Mouse (Mus musculus) left cerebral cortex, adult 2 months (tissue): Measurements from ENCODE around the gene Mllt10. TPM values are rescaled to one million over a fixed set of nuclear protein-coding genes. Genes with fewer than 3 reads are reported as not detected.

ENCODE experiments used
- DNase-seq, 2 experiments: peaks; one replicate each; pipeline ENCODE4 v3.0.0; 2021 to 2022; ENCODE audit warnings: low spot score in 2 of 2, mixed read lengths in 1 of 2; ENCODE audit errors: extremely low spot score in 1 of 2
- H3K27ac ChIP-seq: fragments of 200-600 bp; 2 replicates; pipeline ENCODE4 v1.8.1; 2022
- H3K4me3 ChIP-seq: fragments of 200-600 bp; 2 replicates; pipeline ENCODE4 v1.8.1; 2022
- CTCF ChIP-seq: fragments of 200-600 bp; IDR thresholded peaks from 2 replicates; pipeline ENCODE4 v1.8.1; 2022; ENCODE audit warnings: antibody characterized with exemption, mild to moderate bottlenecking, moderate library complexity
- intact Hi-C: fragments of 180-260 bp; cut with DNase I; formaldehyde crosslinking; loops from one replicate; pipeline ENCODE4 v1.15.1; 2025
- total RNA-seq, 2 experiments: library from RNA; stranded (reverse); gene quantifications; 2 replicates each; pipeline ENCODE4 v1.2.3; 2021

Mllt10 gene
- total RNA-seq, 2 experiments from 2014 or later: 51.6 to 52.1 TPM

- H3K27ac ChIP-seq: no peak within 1 kb of the TSS
- intact Hi-C loops: loop anchor here (10.0 kb wide), 1 partner anchor 1337 kb away; the partner anchor contains the start of gene Msrb2
Measured at GRCm38 (mm10) chr2:18037491-18037890, 17.5 kb upstream of the Mllt10 start, which contains the start of gene A930004D18Rik. TSS of gene A930004D18Rik (minus strand) at chr2:18037737.

GRCm38 (mm10) chr2:18038141-18038752 is 16.8 kb upstream of the Mllt10 start:
- no peak for DNase-seq
- Histone ChIP-seq H3K4me3 (no peak overlapping the region), H3K27ac (no peak overlapping the region)
- intact Hi-C loops: loop anchor here (10.0 kb wide), 1 partner anchor 1337 kb away; the partner anchor contains the start of gene Msrb2
- TF ChIP-seq CTCF: no peak

More at GRCm38 (mm10) chr2:18037491-18037890, 17.5 kb upstream of the Mllt10 start, which contains the start of gene A930004D18Rik:
- no peak within 1 kb of the TSS for H3K4me3 ChIP-seq
- no peak for DNase-seq
- no peak for TF ChIP-seq CTCF

DNA sequence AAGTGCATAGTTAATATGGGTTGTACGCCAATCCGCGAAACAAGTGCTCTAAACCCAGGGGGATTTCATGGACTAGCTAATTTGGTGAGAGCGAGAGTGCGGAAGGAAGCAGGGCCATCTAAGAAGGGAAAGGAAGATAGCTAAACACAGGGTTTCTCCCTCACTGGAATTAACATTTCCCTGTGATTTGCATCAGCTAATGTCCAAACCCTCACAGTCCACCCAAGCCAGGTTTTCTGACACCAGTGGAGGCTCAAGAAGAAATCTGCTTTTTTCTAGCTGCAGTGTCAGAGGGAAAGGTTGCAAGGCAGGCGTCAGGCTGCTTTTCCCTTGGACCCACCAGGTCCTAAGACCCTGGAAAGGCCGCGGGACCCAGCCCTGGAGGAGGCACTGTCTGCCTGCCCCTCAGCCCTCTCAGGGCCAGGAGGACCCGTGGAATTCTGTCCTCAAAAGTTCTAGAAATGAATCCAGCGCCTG is 16.1 kb upstream of the Mllt10 start:
- no peak for TF ChIP-seq CTCF
- H3K27ac ChIP-seq: no peak overlapping the region
- no peak overlapping the region for H3K4me3 ChIP-seq
- intact Hi-C loops: loop anchor here (10.0 kb wide), 1 partner anchor 1336 kb away; the partner anchor contains the start of gene Msrb2
- DNase-seq: no peak

- no peak for DNase-seq
- intact Hi-C loops: loop anchor here (10.0 kb wide), 1 partner anchor 1335 kb away; the partner anchor contains the start of gene Msrb2
Measured at GRCm38 (mm10) chr2:18039566-18040290, 15.3 kb upstream of the Mllt10 start.

DNA sequence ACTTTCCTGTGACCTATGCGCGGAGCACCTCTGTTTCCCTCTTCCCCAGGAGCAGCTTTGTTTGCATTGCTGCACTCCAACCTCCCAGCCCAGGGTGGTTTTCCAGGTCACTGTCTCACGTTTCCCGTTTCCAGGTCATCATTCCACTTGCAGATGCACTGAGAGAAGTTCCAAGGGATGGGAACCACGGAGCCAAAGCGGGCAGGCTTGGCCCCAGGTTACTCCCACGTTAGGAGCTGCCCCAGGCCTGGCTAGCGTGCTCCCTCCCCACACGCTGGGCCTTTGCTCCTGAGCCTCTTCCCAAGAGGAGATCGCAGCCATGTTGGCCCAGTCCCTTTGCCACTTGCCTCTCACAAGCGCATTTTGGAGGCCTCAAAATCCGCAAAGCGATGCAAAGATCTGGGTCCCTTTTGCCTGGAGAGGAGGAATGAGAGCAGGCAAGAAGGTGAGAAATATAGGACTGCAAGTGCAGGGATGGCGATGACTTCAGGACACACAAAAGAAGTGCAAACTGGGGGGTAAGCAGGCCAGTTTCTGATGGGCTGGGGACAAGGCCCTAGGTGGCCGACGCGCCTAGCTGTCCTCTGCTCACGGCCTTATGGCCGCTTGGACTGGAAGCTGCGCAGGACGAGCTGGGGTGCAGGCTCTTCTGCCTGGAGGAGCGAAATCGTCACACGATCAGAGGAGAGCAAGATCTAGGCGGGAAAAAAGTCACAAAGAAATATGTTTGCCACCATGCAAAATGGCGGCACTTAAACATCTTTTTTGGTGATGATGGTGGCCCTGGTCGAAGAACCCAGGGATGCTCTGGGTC is 14.5 kb upstream of the Mllt10 start:
- TF ChIP-seq CTCF: no peak
- DNase-seq: no peak
- intact Hi-C loops: no loop called here
- no peak overlapping the region for H3K4me3 ChIP-seq
- H3K27ac ChIP-seq: no peak overlapping the region

More at GRCm38 (mm10) chr2:18039566-18040290, 15.3 kb upstream of the Mllt10 start:
- H3K4me3 ChIP-seq: peak overlapping the region; percentile 11; the same call in 1 of the 2 replicates
- H3K27ac ChIP-seq: no peak overlapping the region
- TF ChIP-seq CTCF: no peak

DNA sequence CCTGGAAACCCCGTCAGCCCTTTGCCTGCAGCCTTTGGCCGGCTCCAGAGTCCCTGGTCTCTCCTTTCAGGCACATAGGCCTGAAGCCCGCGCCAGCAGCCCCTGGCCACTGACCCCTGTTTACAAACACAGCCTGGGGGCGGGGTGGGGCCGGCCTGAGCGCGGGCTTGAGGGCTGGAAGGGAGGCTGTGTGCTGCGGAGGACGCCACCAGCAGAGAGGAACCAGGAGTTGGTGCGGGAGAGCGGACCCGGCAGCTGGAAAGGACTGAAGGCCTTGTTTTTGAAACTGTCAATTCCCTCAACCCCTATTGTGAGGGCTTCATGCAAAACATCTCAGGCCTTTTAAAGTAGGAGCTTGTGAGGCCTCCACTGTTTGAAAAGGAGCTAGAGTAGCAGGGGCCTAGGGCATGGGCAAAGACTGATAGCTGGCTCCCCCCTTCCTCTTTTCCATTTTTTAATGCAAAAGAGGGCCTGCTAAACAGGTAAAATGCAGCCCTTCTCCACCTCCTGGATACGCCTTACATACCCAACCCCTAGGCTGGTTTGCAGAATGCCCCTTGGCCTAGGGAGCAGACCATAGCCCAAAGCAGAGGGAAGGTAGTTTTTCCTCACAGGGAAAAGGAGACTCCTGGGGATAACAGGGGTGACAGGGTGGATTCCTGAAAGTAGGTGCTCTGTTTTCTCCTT is 13.7 kb upstream of the Mllt10 start:
- no peak for TF ChIP-seq CTCF
- no peak for DNase-seq
- no peak overlapping the region for H3K4me3 ChIP-seq
- no peak overlapping the region for H3K27ac ChIP-seq
- intact Hi-C loops: no loop called here

DNA sequence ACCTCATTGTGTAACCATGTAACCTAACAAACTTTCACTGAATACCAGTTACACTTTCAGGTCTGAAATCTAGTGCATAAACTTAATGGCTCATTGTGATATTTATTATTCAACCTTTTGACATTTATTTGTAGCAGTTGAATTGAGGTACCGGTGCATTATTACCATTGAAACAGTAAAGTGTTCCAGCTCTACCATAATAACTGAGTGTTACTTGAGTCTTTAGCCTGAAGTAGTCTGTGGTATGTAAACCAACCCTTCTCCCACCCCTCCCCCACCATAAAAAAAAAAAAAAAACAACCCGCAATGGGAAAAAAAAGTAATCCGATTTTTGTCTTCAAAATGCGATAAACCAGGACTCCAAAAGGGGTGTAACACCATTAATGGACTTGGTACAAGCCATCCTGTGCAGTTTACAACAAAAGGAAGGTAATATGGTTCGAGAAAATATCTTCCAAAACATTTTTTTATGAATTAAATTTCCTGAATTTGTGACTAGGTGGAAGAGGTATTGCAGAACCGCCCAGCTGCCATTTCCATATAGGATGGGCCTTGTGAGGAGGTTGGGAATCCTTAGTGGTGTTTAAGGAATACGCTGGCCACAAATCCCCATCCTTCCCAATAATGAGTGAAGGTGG is 9.8 kb upstream of the Mllt10 start:
- TF ChIP-seq CTCF: no peak
- intact Hi-C loops: loop anchor here (5.0 kb wide), 2 partner anchors 313 to 647 kb away; partner anchors contain the start of genes Nebl and Spag6
- peak overlapping the region; percentile 63 for H3K4me3 ChIP-seq
- no peak overlapping the region for H3K27ac ChIP-seq
- no peak for DNase-seq

DNA sequence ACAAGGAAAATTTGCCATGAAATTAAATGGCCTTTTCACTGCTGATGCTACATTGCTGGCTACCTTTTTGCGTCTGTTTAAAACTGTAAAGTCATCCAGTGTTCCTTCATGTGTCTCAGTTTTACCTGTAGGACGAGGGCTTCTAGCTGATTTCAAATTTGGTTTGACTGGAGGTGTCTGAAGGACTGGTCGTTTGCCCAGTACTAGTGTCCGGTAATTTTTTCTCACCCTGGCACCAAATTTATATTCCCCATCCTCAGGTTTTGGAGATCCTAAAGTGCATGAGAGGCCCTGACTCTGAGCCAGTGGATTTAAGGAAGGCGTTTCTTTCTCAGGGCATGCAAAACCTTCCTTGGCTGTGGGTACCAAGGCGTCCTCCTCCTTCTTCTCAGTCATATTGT is 9.3 kb upstream of the Mllt10 start:
- peak overlapping the region; percentile 98; the same call in 1 of the 2 replicates for H3K27ac ChIP-seq

GRCm38 (mm10) chr2:18046186-18046585 is 8.9 kb upstream of the Mllt10 start:
- DNase-seq: no peak
- intact Hi-C loops: loop anchor here (5.0 kb wide), 2 partner anchors 314 to 646 kb away; partner anchors contain the start of genes Nebl and Spag6
- Histone ChIP-seq H3K4me3 (peak overlapping the region; percentile 63), H3K27ac (peak overlapping the region; percentile 98; the same call in 1 of the 2 replicates)
- no peak for TF ChIP-seq CTCF

More for the DNA sequence above, 9.3 kb upstream of the Mllt10 start:
- intact Hi-C loops: loop anchor here (5.0 kb wide), 2 partner anchors 313 to 647 kb away; partner anchors contain the start of genes Nebl and Spag6
- no peak for TF ChIP-seq CTCF
- DNase-seq: no peak
- peak overlapping the region; percentile 63 for H3K4me3 ChIP-seq
